Mouse (Mus musculus) thymus, adult 2 months (tissue): ENCODE results near the gene R3hdm4. TPM values are rescaled to one million over a fixed set of nuclear protein-coding genes. Genes with fewer than 3 reads are reported as not detected.

Experiments
- DNase-seq: peaks from one replicate; pipeline ENCODE4 v3.0.0; 2021
- H3K27ac ChIP-seq: fragments of 200-500 bp; 2 replicates; pipeline ENCODE4 v1.5.1; 2012; ENCODE audit warnings: low read length, control low read depth; ENCODE audit not compliant: control insufficient read depth, insufficient read depth
- H3K27me3 ChIP-seq: fragments of 200-500 bp; 2 replicates; pipeline ENCODE4 v1.6.1; 2012; ENCODE audit warnings: mild to moderate bottlenecking, low read length, moderate library complexity, mixed read lengths; ENCODE audit not compliant: control insufficient read depth, insufficient read depth
- H3K36me3 ChIP-seq: fragments of 200-500 bp; 2 replicates; pipeline ENCODE4 v1.6.1; 2012; ENCODE audit warnings: mild to moderate bottlenecking, low read length, moderate library complexity; ENCODE audit not compliant: control insufficient read depth, insufficient read depth
- H3K4me1 ChIP-seq: fragments of 200-500 bp; replicated peaks from 2 replicates; pipeline ENCODE4 v1.6.1; 2012; ENCODE audit warnings: low read length; ENCODE audit not compliant: control insufficient read depth, insufficient read depth
- H3K4me3 ChIP-seq: fragments of 200-500 bp; 2 replicates; pipeline ENCODE4 v1.5.1; 2012; ENCODE audit warnings: mild to moderate bottlenecking, low read length, control low read depth, moderate library complexity; ENCODE audit not compliant: control insufficient read depth, insufficient read depth
- CTCF ChIP-seq: fragments of 200-500 bp; IDR thresholded peaks from 2 replicates; pipeline ENCODE4 v1.5.1; 2012; ENCODE audit warnings: mild to moderate bottlenecking, control low read depth, low read length, moderate library complexity, borderline replicate concordance; ENCODE audit not compliant: control insufficient read depth, poor library complexity, insufficient read depth; ENCODE audit errors: extremely low read depth
- POLR2A ChIP-seq: fragments of 200-500 bp; IDR thresholded peaks from 2 replicates; pipeline ENCODE4 v1.6.1; 2012; ENCODE audit warnings: mild to moderate bottlenecking, low read length, control low read depth, moderate library complexity; ENCODE audit not compliant: control insufficient read depth, poor library complexity, insufficient read depth; ENCODE audit errors: extremely low read depth
- WGBS: fragments of 180-500 bp; shearing (Covaris S2); methylation state at CpG from one replicate; pipeline ENCODE4 v1.1.7; 2018; 5-methylcytosine and 5-hydroxymethylcytosine counted together
- polyA plus RNA-seq: library from polyadenylated mRNA; depleted of rRNA; stranded (reverse); fragments of >200 nt; gene quantifications from 2 replicates; pipeline ENCODE4 v1.2.3, GENCODE M21; 2012

The R3hdm4 gene
- polyA plus RNA-seq, 1 experiment = 279 TPM

DNA sequence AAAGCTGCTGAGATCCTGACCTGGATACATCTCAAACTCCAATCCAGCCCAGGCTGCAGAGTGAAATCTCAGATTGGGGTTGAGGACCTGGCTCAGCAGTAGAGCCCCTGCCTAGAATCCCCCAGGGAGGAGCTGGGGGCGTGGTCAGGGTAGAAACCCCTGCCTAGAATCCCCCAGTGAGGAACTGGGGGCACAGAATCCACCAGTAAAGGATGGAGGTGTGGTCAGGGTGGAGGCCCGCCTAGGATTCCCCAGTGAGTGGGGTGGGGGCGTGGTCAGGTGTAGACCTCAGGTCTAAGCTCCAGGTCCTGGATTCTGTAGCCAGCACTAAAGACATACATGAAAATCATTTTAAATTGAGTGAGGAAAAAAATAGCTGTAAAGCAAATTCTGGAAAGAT lies 48.1 kb downstream of the R3hdm4 start:
- no peaks in the 10 kb centered on the region for H3K36me3 ChIP-seq
- peaks cover 8% of the 10 kb centered on the region; the same call in 1 of the 2 replicates for H3K27me3 ChIP-seq
- WGBS = 71% methylated on average over 3 of the region's 3 CpGs
- no peak for TF ChIP-seq POLR2A
- TF ChIP-seq CTCF = no peak
- DNase-seq = no peak
- no peak overlapping the region for H3K27ac ChIP-seq
- H3K4me3 ChIP-seq = no peak overlapping the region
- peaks cover 26% of the 10 kb centered on the region for H3K4me1 ChIP-seq

- no peaks in the 10 kb centered on the region for H3K36me3 ChIP-seq
These were observed 49.2 kb downstream of the R3hdm4 start for GRCm38 (mm10) chr10:79871845-79872244.

DNA sequence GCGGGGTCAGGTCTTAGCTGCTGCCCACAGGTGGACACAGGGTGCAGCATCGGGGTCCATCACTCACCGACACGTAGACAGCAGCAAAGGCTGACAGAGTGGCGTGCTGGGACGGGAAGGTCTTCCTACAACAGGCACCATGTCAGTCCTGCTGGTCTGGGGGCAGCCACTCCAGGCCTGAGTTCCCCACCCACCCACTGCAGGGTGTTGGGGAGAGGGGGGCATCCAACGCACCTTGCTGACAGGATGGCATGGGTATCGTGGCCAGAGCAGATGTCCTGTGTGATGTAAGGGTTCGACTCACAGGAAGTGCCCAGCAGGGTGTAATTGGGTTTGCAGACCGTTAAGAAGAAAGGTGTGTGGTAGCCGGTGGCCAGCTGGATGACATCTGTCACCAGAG lies 54.4 kb downstream of the R3hdm4 start:
- TF ChIP-seq CTCF (no peak), POLR2A (no peak)
- no peaks in the 10 kb centered on the region for H3K4me1 ChIP-seq
- peaks cover 26% of the 10 kb centered on the region for H3K36me3 ChIP-seq
- H3K4me3 ChIP-seq = no peak overlapping the region
- 92% methylated on average over 11 of the region's 11 CpGs for WGBS
- H3K27me3 ChIP-seq = no peaks in the 10 kb centered on the region
- no peak for DNase-seq
- H3K27ac ChIP-seq = no peak overlapping the region

More at GRCm38 (mm10) chr10:79871845-79872244, 49.2 kb downstream of the R3hdm4 start:
- DNase-seq = no peak
- 83% methylated on average over 8 of the region's 8 CpGs for WGBS
- H3K27me3 ChIP-seq = peaks cover 8% of the 10 kb centered on the region; the same call in 1 of the 2 replicates
- H3K4me3 ChIP-seq = no peak overlapping the region
- peaks cover 16% of the 10 kb centered on the region for H3K4me1 ChIP-seq
- no peak for TF ChIP-seq POLR2A
- TF ChIP-seq CTCF = no peak
- H3K27ac ChIP-seq = no peak overlapping the region

DNA sequence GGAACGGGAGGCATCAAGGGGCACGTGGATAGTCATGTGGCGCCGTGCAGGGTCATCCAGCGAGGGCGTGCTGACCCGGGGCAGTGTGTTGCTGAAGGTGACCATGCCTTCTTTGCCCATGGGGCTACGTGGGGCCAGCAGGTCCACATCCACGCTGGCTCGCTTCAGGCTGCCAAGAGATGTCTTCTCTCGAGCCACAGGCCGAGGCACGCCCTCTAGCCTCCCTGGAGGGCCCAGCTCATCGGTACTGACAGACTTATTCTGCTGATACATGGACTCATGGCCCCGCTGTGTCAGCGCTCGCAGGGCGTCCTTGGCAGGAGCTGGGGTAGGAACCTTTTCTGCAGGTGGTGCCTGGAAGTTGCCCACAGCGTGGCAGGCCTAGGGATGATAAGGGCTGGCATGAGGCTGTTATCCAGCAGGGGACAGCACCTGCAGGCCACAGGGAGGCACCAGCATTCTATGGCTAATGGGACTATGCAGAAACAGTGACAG lies 55.2 kb downstream of the R3hdm4 start:
- H3K4me1 ChIP-seq = no peaks in the 10 kb centered on the region
- H3K27me3 ChIP-seq = no peaks in the 10 kb centered on the region
- peaks cover 33% of the 10 kb centered on the region for H3K36me3 ChIP-seq
- H3K27ac ChIP-seq = no peak overlapping the region
- WGBS = 87% methylated on average over 19 of the region's 19 CpGs
- DNase-seq = no peak
- TF ChIP-seq CTCF (no peak), POLR2A (no peak)
- no peak overlapping the region for H3K4me3 ChIP-seq

DNA sequence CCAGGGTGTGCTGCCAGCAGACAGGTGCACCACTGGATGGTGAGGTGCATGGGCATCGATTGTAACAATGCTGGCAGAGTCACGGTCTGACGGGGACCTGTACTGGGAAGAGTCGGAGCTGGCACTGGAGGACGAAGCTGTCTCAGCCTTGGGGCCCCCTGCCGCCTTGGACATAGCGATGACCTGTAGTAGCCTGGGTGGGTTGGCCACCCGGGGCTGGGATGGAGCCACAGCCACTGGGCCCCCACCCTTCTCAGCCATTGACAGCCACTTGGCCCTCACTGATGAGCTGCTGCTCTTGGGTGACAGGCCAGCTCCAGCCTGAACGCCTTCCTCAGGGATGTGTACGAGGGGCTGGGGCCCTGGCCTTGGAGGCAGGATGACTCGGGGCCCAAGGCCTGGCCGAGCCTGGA lies 55.8 kb downstream of the R3hdm4 start:
- Histone ChIP-seq H3K36me3 (peaks cover 40% of the 10 kb centered on the region), H3K27ac (no peak overlapping the region), H3K4me1 (no peaks in the 10 kb centered on the region), H3K4me3 (no peak overlapping the region), H3K27me3 (no peaks in the 10 kb centered on the region)
- no peak for TF ChIP-seq CTCF
- no peak for TF ChIP-seq POLR2A
- WGBS = 93% methylated on average over 12 of the region's 12 CpGs
- DNase-seq = no peak

GRCm38 (mm10) chr10:79864351-79865188 lies 56.4 kb downstream of the R3hdm4 start:
- no peak for DNase-seq
- Histone ChIP-seq H3K27me3 (no peaks in the 10 kb centered on the region), H3K36me3 (peaks cover 46% of the 10 kb centered on the region), H3K27ac (no peak overlapping the region), H3K4me1 (no peaks in the 10 kb centered on the region), H3K4me3 (no peak overlapping the region)
- TF ChIP-seq CTCF (no peak), POLR2A (no peak)
- 79% methylated on average over 10 of the region's 10 CpGs for whole genome bisulfite sequencing
